Mouse (Mus musculus) embryo, embryonic 10 days (tissue): Measurements from ENCODE around the gene Plcg1.

ENCODE experiments used
- DNase-seq: peaks from one replicate; pipeline ENCODE4 v3.0.0-alpha.2; 2015; ENCODE audit warnings: low spot score

Plcg1 gene

DNA sequence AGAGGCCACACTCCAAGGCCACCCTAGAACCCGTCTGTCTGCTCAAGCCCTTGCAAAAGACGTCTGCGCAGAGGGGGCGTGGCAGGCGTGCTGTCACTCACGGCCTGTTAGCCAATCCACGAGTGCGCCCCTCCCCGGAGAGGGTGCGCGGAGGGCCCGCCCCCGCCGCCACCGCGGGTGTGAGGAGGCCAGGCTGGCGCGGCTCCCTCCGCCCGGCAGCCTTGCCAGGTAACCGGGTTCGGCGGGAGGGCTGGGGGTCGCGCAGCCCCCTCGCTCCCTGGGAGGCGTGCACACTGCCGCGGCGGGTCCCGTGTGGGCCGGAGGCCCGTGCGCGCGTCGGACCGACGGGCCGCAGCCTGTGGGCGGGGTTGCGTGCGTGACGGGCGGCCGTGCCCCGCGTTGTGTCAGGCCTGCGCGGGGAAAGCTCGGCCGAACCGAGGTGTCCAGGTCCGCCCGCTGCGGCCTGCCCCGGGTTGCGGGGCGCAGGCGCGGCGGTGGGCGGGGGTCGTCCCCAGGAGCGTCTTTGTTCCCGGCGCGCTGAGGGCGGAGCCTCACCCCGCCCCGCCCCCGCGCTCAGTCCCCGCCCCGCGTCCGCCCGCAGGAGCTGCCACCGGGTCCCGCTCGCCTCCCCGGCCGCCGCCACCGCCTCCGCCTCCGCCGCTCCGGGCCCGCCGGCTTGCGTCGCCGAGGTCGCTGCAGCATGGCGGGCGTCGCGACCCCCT lies at the start of gene Plcg1:
Gene Plcg1, plus strand, starts transcription at position 184 of the 722 bp plus-strand sequence.
- DNase-seq = peak; percentile 97

- no peak for DNase-seq
Measured at GRCm38 (mm10) chr2:160700271-160700670, 30.8 kb upstream of the Plcg1 start.

- no peak for DNase-seq
Measured at GRCm38 (mm10) chr2:160701603-160702002, 29.5 kb upstream of the Plcg1 start.

GRCm38 (mm10) chr2:160702824-160703223 lies 28.3 kb upstream of the Plcg1 start:
- no peak for DNase-seq

- DNase-seq = no peak
Measured at GRCm38 (mm10) chr2:160707673-160708072, 23.4 kb upstream of the Plcg1 start.

GRCm38 (mm10) chr2:160715463-160716030 lies 15.6 kb upstream of the Plcg1 start:
- no peak for DNase-seq

GRCm38 (mm10) chr2:160717269-160717668 lies 13.8 kb upstream of the Plcg1 start:
- peak; percentile 66 for DNase-seq

DNA sequence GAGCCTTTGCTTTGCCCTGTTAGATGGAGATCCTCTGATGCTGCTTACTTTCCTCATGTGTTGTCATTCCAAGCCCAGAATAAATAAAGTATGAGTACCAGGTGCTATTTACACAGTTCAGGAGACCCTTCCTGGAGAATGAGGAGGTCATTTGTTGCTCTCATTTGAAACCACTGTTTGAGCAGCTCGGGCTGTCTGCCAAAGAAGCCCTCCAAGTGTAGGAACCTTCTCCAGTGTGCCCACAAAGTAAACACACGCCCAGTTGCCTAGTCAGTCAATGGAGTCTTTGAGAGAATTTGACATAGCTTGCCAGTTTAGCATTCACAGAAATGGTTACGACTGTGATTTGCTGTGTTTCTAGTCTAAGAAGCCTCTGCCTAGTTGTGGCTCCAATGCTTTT lies 12.3 kb upstream of the Plcg1 start:
- DNase-seq = no peak

GRCm38 (mm10) chr2:160722714-160723113 lies 8.4 kb upstream of the Plcg1 start:
- DNase-seq = no peak

GRCm38 (mm10) chr2:160723613-160724375 lies 7.3 kb upstream of the Plcg1 start:
- DNase-seq = no peak

GRCm38 (mm10) chr2:160724536-160724935 lies 6.6 kb upstream of the Plcg1 start:
- DNase-seq = no peak

- DNase-seq = no peak
Measured at GRCm38 (mm10) chr2:160725877-160726864, 4.9 kb upstream of the Plcg1 start.

DNA sequence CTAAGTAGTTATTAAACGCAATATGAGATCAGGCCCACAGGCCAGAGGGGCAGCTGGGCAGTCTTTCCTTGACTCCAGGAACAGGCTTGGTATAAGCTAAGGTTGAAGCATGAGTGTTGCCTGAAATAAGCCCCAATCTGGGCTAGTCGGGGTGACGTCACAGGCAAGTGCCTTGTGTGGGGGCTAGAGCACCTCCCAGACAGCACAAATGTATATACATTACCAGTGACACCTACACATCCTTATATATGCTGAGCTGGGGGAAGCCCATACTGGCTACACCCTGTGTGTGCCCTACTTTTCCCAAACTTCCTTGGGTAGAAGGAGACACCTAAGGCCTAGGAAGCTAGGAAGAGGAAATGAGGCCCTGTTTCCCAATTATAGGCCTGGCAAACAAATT lies 2.1 kb upstream of the Plcg1 start:
- no peak for DNase-seq

DNA sequence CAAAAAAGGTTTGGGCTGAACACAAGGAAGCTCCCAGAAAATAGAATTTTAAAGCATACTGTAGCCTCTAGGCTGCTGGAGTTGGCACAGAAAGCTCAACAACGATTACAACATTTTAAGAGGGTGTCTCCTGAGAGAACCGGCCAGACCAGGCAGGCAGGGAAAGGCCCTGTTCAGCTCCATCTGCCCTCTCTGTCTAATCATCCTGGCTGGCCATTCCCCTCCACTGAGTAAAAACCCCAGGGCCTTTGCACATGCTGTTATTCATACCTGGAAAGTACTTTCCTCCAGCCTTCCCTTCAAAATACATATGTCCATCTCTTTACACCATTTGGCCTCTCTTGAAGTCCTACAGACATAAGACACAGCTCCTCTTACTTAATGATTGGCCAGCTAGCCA lies 1.7 kb upstream of the Plcg1 start:
- DNase-seq = no peak

GRCm38 (mm10) chr2:160729851-160730796 lies 976 bp upstream of the Plcg1 start:
- DNase-seq = peak; percentile 46

DNA sequence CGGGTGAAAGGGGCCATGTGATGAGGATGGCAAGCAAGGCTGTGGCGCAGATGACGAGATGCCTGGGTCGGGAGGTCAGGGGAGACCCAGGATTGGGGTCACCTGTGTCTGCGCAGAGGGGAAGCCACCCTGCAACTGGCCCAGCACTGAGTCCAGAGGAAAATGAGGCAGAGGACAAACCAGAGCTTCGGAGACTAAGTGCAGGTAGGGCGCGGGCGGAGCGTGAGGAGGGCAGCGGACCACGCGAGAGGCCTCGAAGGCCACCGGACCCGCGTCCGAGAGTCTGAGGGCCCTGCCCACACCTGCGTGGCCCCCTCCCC lies 343 bp upstream of the Plcg1 start:
- DNase-seq = no peak

DNA sequence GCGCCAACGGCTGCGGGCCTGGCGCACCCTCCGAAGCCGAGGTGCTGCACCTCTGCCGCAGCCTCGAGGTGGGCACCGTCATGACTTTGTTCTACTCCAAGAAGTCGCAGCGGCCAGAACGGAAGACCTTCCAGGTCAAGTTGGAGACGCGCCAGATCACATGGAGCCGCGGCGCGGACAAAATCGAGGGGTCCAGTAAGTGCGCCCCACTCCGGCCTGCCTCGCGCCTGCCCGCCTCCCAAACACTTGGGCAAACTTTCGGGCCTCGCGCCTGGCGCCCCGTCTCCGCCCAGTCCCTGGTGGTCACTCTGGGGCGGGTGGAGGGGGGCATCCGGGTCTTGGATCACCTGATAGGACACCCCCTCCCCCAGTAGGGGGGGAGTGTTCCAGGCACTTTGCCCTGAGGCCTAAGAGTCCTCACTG lies 750 bp downstream of the Plcg1 start:
- peak; percentile 60 for DNase-seq

GRCm38 (mm10) chr2:160732420-160732995 lies 1.4 kb downstream of the Plcg1 start:
- DNase-seq = no peak

GRCm38 (mm10) chr2:160733131-160733531 lies 2.0 kb downstream of the Plcg1 start:
- DNase-seq = no peak

GRCm38 (mm10) chr2:160734331-160734730 lies 3.2 kb downstream of the Plcg1 start:
- DNase-seq = no peak
